ENCODE assay signal across 27 mouse cellular contexts in genomic region chr9:71830365-71830764, GRCm38 (mm10). TPM values are rescaled to one million over a fixed set of nuclear protein-coding genes. Genes with fewer than 3 reads are reported as not detected.
A peak's percentile ranks its signal among the peaks of the same experiment; 100 is the strongest.
DNase-seq lines count a peak whose midpoint lies in the region; ATAC-seq and TF ChIP-seq lines count a peak whose summit lies in the region.
"Had no signal": no experiment of that assay in that cellular context is flagged by ENCODE, and none has a peak within 500 bp of the region (broad histone marks: within the 10 kb centered on the region; RNA-seq: fewer than 3 reads in every experiment).

No protein-coding gene starts in this region.

- intact Hi-C loops in gastrocnemius, adult 2 months (cut with DNase I): loop anchor here (5.0 to 10.0 kb wide), 2 partner anchors 124 to 577 kb away; no protein-coding TSS in a partner anchor

- H3K4me1 ChIP-seq in kidney, adult 2 months (ENCODE audit: control insufficient read depth, insufficient read depth, low read length): no peaks in the 10 kb centered on the region; the same call in 1 of the 2 replicates
- H3K4me1 ChIP-seq in kidney, embryonic 15.5 days: peaks cover 44% of the 10 kb centered on the region
- peaks cover 3% of the 10 kb centered on the region; the same call in 1 of the 2 replicates for H3K4me1 ChIP-seq in brown adipose tissue, adult 24 weeks (ENCODE audit: control insufficient read depth, insufficient read depth, insufficient read length, low read length)
- H3K4me1 ChIP-seq: heart, embryonic 12.5 days had no signal

- no peak for TF ChIP-seq CTCF in gastrocnemius, adult 2 months (IDR thresholded peaks at IDR 0.05)
- TF ChIP-seq CTCF in kidney, adult 2 months (conservative IDR thresholded peaks at IDR 0.05; ENCODE audit: insufficient read depth, insufficient read length, low read depth, low read length): no peak

- H3K9ac ChIP-seq in kidney, embryonic 15.5 days: no peak overlapping the region
- H3K9ac ChIP-seq: embryonic facial prominence, embryonic 15.5 days; forebrain, embryonic 13.5 days; heart, embryonic 12.5 days; hindbrain, embryonic 13.5 days; liver, embryonic 15.5 days; lung, embryonic 14.5 days; midbrain, embryonic 15.5 days; neural tube, embryonic 15.5 days had no signal

- peak overlapping the region; percentile 53 for H3K27ac ChIP-seq in gastrocnemius, adult 2 months
- no peak overlapping the region for H3K27ac ChIP-seq in kidney, adult 2 months (ENCODE audit: insufficient read depth, low read depth, low read length)
- no peak overlapping the region for H3K27ac ChIP-seq in kidney, embryonic 15.5 days
- H3K27ac ChIP-seq in brown adipose tissue, adult 24 weeks (replicated peaks; ENCODE audit: low read depth, low read length): peak overlapping the region; percentile 33; the same call in 1 of the 2 replicates
- H3K27ac ChIP-seq: embryonic facial prominence, embryonic 15.5 days; forebrain, embryonic 13.5 days; hindbrain, embryonic 13.5 days; liver, embryonic 15.5 days; midbrain, embryonic 15.5 days; neural tube, embryonic 15.5 days had no signal

- H3K27me3 ChIP-seq in kidney, adult 2 months (replicated peaks; ENCODE audit: control insufficient read depth, insufficient read depth, low read length): no peaks in the 10 kb centered on the region
- H3K27me3 ChIP-seq in kidney, embryonic 15.5 days: no peaks in the 10 kb centered on the region
- H3K27me3 ChIP-seq: CH12.LX; embryonic facial prominence, embryonic 15.5 days; forebrain, embryonic 13.5 days; heart, embryonic 12.5 days; hindbrain, embryonic 13.5 days; liver, embryonic 15.5 days; midbrain, embryonic 15.5 days; neural tube, embryonic 15.5 days had no signal

- WGBS in kidney, adult 2 months: 74% methylated on average over 5 of the region's 5 CpGs
- 67% methylated on average over 5 of the region's 5 CpGs for WGBS in kidney, embryonic 15.5 days

- H3K4me3 ChIP-seq in gastrocnemius, adult 2 months: no peak overlapping the region
- no peak overlapping the region for H3K4me3 ChIP-seq in kidney, adult 2 months (ENCODE audit: insufficient read depth, low read depth, low read length)
- no peak overlapping the region for H3K4me3 ChIP-seq in kidney, embryonic 15.5 days (replicated peaks)
- H3K4me3 ChIP-seq in brown adipose tissue, adult 24 weeks (ENCODE audit: insufficient read depth, low read depth, low read length): no peak overlapping the region
- H3K4me3 ChIP-seq: embryonic facial prominence, embryonic 15.5 days; forebrain, embryonic 13.5 days; heart, embryonic 12.5 days; hindbrain, embryonic 13.5 days; liver, embryonic 15.5 days; midbrain, embryonic 10.5 days; midbrain, embryonic 15.5 days; neural tube, embryonic 15.5 days had no signal

- TF ChIP-seq POLR2A in kidney, adult 2 months (IDR thresholded peaks at IDR 0.05; ENCODE audit: low read depth, low read length): no peak

- ATAC-seq in kidney, embryonic 15.5 days (replicated peaks; ENCODE audit: low FRiP score): no peak
- ATAC-seq: forebrain, embryonic 13.5 days; intestine, embryonic 16.5 days; midbrain, embryonic 15.5 days had no signal

- H3K4me2 ChIP-seq in kidney, embryonic 15.5 days: no peak overlapping the region
- H3K4me2 ChIP-seq: embryonic facial prominence, embryonic 15.5 days; forebrain, embryonic 13.5 days; heart, embryonic 12.5 days; hindbrain, embryonic 13.5 days; liver, embryonic 15.5 days; lung, embryonic 14.5 days; midbrain, embryonic 15.5 days; neural tube, embryonic 15.5 days had no signal

- DNase-seq in adrenal gland, adult (ENCODE audit: inconsistent age in 2 of 2, low spot score in 1 of 2): peak; percentile 36 to 71
- no peak for DNase-seq in adrenal gland, adult 18-20 months (ENCODE audit: low spot score in 2 of 2)
- no peak for DNase-seq in gastrocnemius, adult 2 months
- DNase-seq in gastrocnemius, adult 18-20 months (ENCODE audit: low spot score): no peak
- peak; percentile 44 for DNase-seq in kidney, adult 2 months
- DNase-seq in left cerebral cortex, adult 18-20 months (ENCODE audit: low spot score in 2 of 2): no peak
- DNase-seq: cerebellum, adult 18-20 months; cerebellum, postnatal 14 days; heart, adult 18-20 months; heart, postnatal 4 days; liver; lung, embryonic 14.5 days; lung, postnatal 14 days; retina, postnatal 1 day; right cerebral cortex, postnatal 14 days had no signal

- H3K9me3 ChIP-seq in kidney, embryonic 15.5 days (replicated peaks): no peaks in the 10 kb centered on the region
- H3K9me3 ChIP-seq: embryonic facial prominence, embryonic 15.5 days; forebrain, embryonic 13.5 days; heart, embryonic 12.5 days; hindbrain, embryonic 13.5 days; liver, embryonic 15.5 days; midbrain, embryonic 10.5 days; midbrain, embryonic 15.5 days; neural tube, embryonic 15.5 days had no signal

- no peaks in the 10 kb centered on the region for H3K36me3 ChIP-seq in kidney, adult 2 months (ENCODE audit: control insufficient read depth, insufficient read depth, low read length)
- H3K36me3 ChIP-seq in kidney, embryonic 15.5 days: no peaks in the 10 kb centered on the region
- H3K36me3 ChIP-seq: embryonic facial prominence, embryonic 15.5 days; heart, embryonic 12.5 days; hindbrain, embryonic 13.5 days; liver, embryonic 15.5 days; midbrain, embryonic 10.5 days; midbrain, embryonic 15.5 days; neural tube, embryonic 15.5 days had no signal

RNA-seq across cellular contexts. Expression of gene Cgnl1, which starts 59.0 kb away (rescaled TPM):
- total RNA-seq in adrenal gland, adult 18-20 months (2021): 100 to 1,000 TPM in 1 of 2 experiments, 10 to 100 TPM in 1; 92.4 to 105 TPM
- 1 to 10 TPM; 3.5 to 8.1 TPM for total RNA-seq in gastrocnemius, adult 2 months (2021)
- 1 to 10 TPM; 3.9 to 4.1 TPM for total RNA-seq in gastrocnemius, adult 18-20 months (2021)
- 86.3 and 105 TPM in 2 replicates for polyA plus RNA-seq in kidney, adult 2 months (2012; rRNA removed)
- 27.3 and 30.6 TPM in 2 replicates for polyA plus RNA-seq in kidney, embryonic 15.5 days (2015; fragmentation: Nextera tagmentation; extraction: Ambion mirVana)
- polyA plus RNA-seq in brown adipose tissue, adult 24 weeks (2012; ENCODE audit: insufficient read depth, insufficient read length, missing spikeins): 73.6 and 74.3 TPM in 2 replicates
- total RNA-seq in left cerebral cortex, adult 18-20 months (2021): 1 to 10 TPM; 7.4 to 9.6 TPM
- total RNA-seq: CH12.LX had no signal

Comparison
In these comparisons a context has a peak if more than half of its experiments do, and no peak if none do; other contexts are left out.
1. DNase-seq: peak in adrenal gland, adult (2 of 2) and kidney, adult 2 months (single experiment); none in adrenal gland, adult 18-20 months (0 of 2), gastrocnemius, adult 2 months (single experiment), gastrocnemius, adult 18-20 months (single experiment) and left cerebral cortex, adult 18-20 months (0 of 2).
2. H3K27ac ChIP-seq: peak in gastrocnemius, adult 2 months (single experiment) and brown adipose tissue, adult 24 weeks (single experiment); none in kidney, adult 2 months (single experiment) and kidney, embryonic 15.5 days (single experiment).
3. RNA of gene Cgnl1, which starts 59.0 kb away (total RNA-seq): 92.4 to 105 TPM in adrenal gland, adult 18-20 months; 7.4 to 9.6 TPM in left cerebral cortex, adult 18-20 months, 3.5 to 8.1 TPM in gastrocnemius, adult 2 months and 3.9 to 4.1 TPM in gastrocnemius, adult 18-20 months; every median in the first group is over 4 times any median in the second.